Mouse (Mus musculus) midbrain, embryonic 12.5 days (tissue): Measurements from ENCODE around the gene Olfr957. TPM values are rescaled to one million over a fixed set of nuclear protein-coding genes. Genes with fewer than 3 reads are reported as not detected.
A peak's percentile ranks its signal among the peaks of the same experiment; 100 is the strongest.

Source experiments
- ATAC-seq: fragments of 200-750 bp; cut with Nextera tagmentation; 2 replicates; pipeline ENCODE4 v1.8.0; 2017; ENCODE audit warnings: low read depth, moderate TSS enrichment, moderate library complexity; ENCODE audit not compliant: low FRiP score
- H3K27ac ChIP-seq: fragments of 300-500 bp; sonication (generic); replicated peaks from 2 replicates; pipeline ENCODE4 v1.5.1; 2016; ENCODE audit warnings: mild to moderate bottlenecking
- H3K27me3 ChIP-seq: fragments of 300-500 bp; sonication (generic); 2 replicates; pipeline ENCODE4 v1.6.1; 2016; ENCODE audit warnings: mild to moderate bottlenecking
- H3K36me3 ChIP-seq: fragments of 300-500 bp; sonication (generic); 2 replicates; pipeline ENCODE4 v1.6.1; 2016
- H3K4me1 ChIP-seq: fragments of 300-500 bp; sonication (generic); 2 replicates; pipeline ENCODE4 v1.6.1; 2016
- H3K4me2 ChIP-seq: fragments of 300-500 bp; sonication (generic); replicated peaks from 2 replicates; pipeline ENCODE4 v1.6.1; 2016; ENCODE audit warnings: mild to moderate bottlenecking, moderate library complexity
- H3K4me3 ChIP-seq: fragments of 300-500 bp; sonication (generic); 2 replicates; pipeline ENCODE4 v1.5.1; 2016; ENCODE audit warnings: mild to moderate bottlenecking
- H3K9ac ChIP-seq: fragments of 300-500 bp; sonication (generic); replicated peaks from 2 replicates; pipeline ENCODE4 v1.6.1; 2016; ENCODE audit warnings: mild to moderate bottlenecking, moderate library complexity
- H3K9me3 ChIP-seq: fragments of 300-500 bp; sonication (generic); 2 replicates; pipeline ENCODE4 v1.6.1; 2016; ENCODE audit warnings: mild to moderate bottlenecking
- WGBS: fragments of 180-500 bp; shearing (Covaris S2); methylation state at CpG from one replicate; pipeline ENCODE4 v1.1.7; 2016; 5-methylcytosine and 5-hydroxymethylcytosine counted together
- polyA plus RNA-seq: library from polyadenylated mRNA; unstranded; fragments of >200 nt; fragmentation: Nextera tagmentation; extraction: Ambion mirVana; gene quantifications from 2 replicates; pipeline ENCODE4 v1.2.1, GENCODE M21; 2016

The Olfr957 gene
- not detected in 2 replicates for polyA plus RNA-seq

DNA sequence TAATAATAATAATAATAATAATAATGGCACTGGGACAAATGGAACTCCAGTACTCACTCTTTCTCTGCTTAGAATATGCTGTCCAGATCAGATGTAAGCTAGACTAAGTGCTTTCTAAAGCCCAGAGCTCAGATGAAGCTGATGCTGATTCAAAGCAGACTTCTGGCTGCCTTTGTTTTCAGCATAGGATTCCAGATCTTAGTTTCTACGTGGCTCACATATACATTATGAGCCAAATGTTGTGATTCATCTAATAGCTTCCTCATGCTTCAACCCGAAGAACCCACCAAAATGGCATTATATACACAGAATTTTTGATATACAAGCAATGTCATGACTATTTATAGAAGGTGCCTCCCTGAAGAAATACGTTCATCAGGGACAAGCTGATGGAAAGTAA lies at the start of gene Olfr957:
Gene Olfr957, minus strand, starts transcription at position 279 of the 400 bp plus-strand sequence.
- H3K9me3 ChIP-seq: no peaks in the 10 kb centered on the region
- H3K4me1 ChIP-seq: no peaks in the 10 kb centered on the region
- no peaks in the 10 kb centered on the region for H3K27me3 ChIP-seq
- no peak for ATAC-seq
- no peaks in the 10 kb centered on the region for H3K36me3 ChIP-seq
- no peak within 1 kb of the TSS for H3K27ac ChIP-seq
- H3K4me3 ChIP-seq: no peak within 1 kb of the TSS
- H3K4me2 ChIP-seq: no peak within 1 kb of the TSS
- WGBS: 77% methylated on average over 3 of the region's 3 CpGs
- H3K9ac ChIP-seq: no peak within 1 kb of the TSS

DNA sequence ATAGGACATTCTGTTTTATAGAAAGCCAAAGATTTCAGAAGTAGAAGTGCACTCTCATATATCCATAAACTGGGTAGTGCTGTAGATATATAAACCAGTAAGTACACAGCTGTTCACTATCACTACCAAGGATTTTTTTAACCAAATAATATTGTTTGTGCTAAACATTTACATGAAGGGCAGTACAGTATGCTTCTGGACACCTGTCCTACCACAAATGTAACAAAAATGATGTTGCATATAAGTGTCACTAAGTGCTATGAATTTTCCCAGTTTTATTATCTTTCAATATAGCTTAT lies 42.7 kb upstream of the Olfr957 start:
- Histone ChIP-seq H3K4me3 (no peak overlapping the region), H3K4me2 (no peak overlapping the region)

DNA sequence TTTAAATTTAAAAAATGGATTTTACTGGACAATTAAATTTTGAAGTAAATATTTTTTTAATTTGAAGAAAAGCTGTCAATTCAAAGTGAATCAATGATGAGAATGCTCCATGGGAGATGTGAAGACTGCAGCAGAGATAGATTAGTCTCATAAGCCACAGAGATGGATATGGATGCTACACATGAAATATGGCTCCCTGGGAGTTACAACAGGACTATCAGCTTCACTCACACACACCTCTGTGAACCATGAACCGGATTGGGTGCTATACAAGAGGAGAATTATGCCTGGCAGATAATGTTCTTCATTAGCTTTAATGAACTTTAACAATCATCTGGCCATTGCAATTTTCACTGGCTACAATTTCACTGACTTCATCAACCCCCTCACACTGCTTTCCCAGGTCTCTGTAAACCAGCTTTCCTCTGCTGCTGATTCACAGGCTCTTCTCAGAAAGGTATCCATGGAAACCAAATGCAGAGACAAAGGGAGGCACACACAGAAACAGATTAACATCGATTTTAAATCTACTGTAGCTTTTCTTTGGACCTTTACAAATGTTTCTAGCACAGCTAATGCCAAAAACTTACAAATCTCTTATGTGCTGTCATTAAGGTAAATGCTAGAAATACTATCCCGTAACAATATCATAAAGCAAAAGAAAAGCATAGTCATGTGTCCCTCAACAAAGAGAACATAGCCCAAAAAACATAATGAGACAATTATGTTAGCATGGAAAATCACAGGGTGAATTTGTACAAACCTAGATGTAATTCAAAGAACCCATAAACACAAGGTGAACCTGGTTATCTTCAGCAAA lies 42.1 kb upstream of the Olfr957 start:
- Histone ChIP-seq H3K9me3 (no peaks in the 10 kb centered on the region), H3K27me3 (no peaks in the 10 kb centered on the region), H3K4me3 (no peak overlapping the region), H3K36me3 (no peaks in the 10 kb centered on the region), H3K27ac (peak overlapping the region; percentile 86), H3K4me1 (peaks cover 8% of the 10 kb centered on the region), H3K4me2 (peak overlapping the region; percentile 13), H3K9ac (no peak overlapping the region)
- WGBS: 28% methylated on average over 3 of the region's 3 CpGs
- peak; percentile 91 for ATAC-seq

More for the DNA sequence above, 42.7 kb upstream of the Olfr957 start:
- Histone ChIP-seq H3K27ac (peak overlapping the region; percentile 86), H3K9ac (no peak overlapping the region), H3K4me1 (peaks cover 8% of the 10 kb centered on the region), H3K9me3 (no peaks in the 10 kb centered on the region), H3K27me3 (no peaks in the 10 kb centered on the region), H3K36me3 (no peaks in the 10 kb centered on the region)
- peak; percentile 35; the same call in 1 of the 2 replicates for ATAC-seq

DNA sequence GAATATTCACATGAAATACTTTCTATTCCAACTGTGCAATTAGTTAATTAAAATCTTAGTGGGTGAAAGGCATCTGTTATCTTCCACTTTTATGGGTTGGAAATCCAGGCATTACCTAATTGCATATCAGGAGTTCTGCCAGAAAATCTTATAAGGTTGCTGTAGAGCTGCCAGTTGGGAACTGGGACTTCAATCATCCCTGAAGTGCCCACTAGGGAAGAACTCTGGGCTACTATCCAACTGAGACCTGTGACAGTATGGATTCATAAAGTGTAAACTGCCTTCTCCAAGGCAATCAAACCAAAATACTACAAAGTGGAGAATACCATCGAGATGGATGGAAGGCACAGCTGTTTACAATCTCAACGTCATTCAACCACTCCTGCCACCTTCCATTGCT lies 38.3 kb upstream of the Olfr957 start, which contains the start of gene Olfr958:
Gene Olfr958, minus strand, starts transcription at position 109 of the 400 bp plus-strand sequence.
- H3K36me3 ChIP-seq: no peaks in the 10 kb centered on the region
- H3K27ac ChIP-seq: no peak within 1 kb of the TSS
- no peak within 1 kb of the TSS for H3K4me2 ChIP-seq
- H3K9ac ChIP-seq: no peak within 1 kb of the TSS
- H3K4me1 ChIP-seq: peaks cover 8% of the 10 kb centered on the region
- no peaks in the 10 kb centered on the region for H3K27me3 ChIP-seq
- no peak within 1 kb of the TSS for H3K4me3 ChIP-seq
- no peaks in the 10 kb centered on the region for H3K9me3 ChIP-seq
- no peak for ATAC-seq
- 79% methylated on average over 2 of the region's 2 CpGs for WGBS

DNA sequence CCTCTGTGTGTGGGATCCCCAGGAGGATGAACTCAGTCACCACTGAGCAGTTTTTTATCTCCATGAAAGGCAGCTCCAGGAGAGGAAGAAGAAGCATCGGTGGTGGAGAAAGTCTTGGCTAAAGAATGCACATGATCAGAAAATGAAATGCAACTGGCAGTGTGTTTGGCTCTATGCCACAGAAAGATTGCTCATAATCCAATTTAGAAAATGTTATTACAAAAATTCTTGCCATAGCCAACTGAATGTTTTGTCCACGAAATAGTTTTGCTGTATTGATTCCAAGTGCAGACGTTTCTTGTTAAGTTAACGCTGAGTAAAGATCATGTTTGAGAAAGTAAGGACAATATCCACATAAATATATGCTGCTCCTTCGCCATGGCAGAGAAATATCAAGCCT lies 35.2 kb upstream of the Olfr957 start:
- H3K9me3 ChIP-seq: no peaks in the 10 kb centered on the region
- no peaks in the 10 kb centered on the region for H3K4me1 ChIP-seq
- ATAC-seq: no peak
- H3K9ac ChIP-seq: no peak overlapping the region
- no peak overlapping the region for H3K4me2 ChIP-seq
- WGBS: 84% methylated on average over 5 of the region's 5 CpGs
- H3K27ac ChIP-seq: no peak overlapping the region
- H3K27me3 ChIP-seq: no peaks in the 10 kb centered on the region
- no peaks in the 10 kb centered on the region for H3K36me3 ChIP-seq
- no peak overlapping the region for H3K4me3 ChIP-seq

DNA sequence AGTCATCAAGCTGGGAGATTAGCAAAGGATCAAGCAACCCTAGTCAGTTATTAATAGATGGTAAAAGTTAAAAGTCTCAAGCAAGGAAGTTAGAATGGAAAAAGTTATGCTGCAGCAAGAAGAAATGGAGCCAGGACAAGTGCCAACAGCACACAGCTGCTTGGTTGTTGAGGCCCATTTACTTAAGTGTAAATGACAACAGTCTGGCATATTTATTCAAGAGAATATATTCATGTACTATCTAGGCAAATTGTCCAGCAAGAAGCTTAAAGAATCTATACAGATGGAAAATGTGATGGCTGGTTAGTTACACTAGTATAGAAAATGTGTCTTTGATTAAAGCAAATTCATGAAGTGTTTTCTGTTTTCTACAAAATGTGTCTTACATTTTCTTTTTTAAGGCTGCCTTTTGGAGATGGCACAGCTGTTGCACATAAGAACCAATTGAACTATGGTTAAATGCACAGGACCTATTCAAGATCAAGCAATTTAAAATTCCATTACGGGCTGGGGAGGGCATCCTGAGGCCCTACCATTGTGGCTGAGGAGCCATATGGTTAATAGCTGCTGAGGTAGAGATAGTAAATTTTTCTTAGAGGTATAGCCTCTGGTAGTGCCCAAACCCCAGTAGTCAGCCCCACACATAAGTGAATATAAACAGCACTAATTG lies 8.1 kb upstream of the Olfr957 start:
- no peak overlapping the region for H3K4me3 ChIP-seq
- no peaks in the 10 kb centered on the region for H3K9me3 ChIP-seq
- no peak for ATAC-seq
- H3K4me1 ChIP-seq: no peaks in the 10 kb centered on the region
- 97% methylated on average over 1 of the region's 1 CpGs for WGBS
- H3K4me2 ChIP-seq: no peak overlapping the region
- no peaks in the 10 kb centered on the region for H3K36me3 ChIP-seq
- H3K9ac ChIP-seq: no peak overlapping the region
- H3K27me3 ChIP-seq: no peaks in the 10 kb centered on the region
- no peak overlapping the region for H3K27ac ChIP-seq

DNA sequence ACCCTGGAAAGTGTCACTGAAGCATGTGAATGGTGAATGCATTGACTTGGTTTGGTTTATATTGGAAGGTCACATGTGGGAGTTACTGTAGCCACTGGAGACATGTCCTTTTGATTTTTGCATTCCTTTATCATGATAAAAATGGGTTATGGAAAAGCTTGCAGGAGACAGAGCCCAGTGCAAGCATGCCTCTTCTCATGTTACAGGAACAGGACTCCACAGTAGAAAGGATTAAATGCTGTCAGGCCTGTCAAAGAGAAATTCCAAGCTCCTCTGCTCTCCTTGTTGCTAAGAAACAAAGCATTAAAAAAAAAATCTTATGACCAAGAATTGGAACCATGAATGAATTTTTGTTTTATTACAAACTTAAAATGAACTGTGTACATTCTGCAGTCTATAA lies 3.0 kb upstream of the Olfr957 start:
- Histone ChIP-seq H3K9ac (no peak overlapping the region), H3K4me1 (no peaks in the 10 kb centered on the region), H3K27ac (no peak overlapping the region), H3K36me3 (no peaks in the 10 kb centered on the region), H3K9me3 (no peaks in the 10 kb centered on the region), H3K27me3 (no peaks in the 10 kb centered on the region), H3K4me2 (no peak overlapping the region), H3K4me3 (no peak overlapping the region)
- ATAC-seq: no peak

DNA sequence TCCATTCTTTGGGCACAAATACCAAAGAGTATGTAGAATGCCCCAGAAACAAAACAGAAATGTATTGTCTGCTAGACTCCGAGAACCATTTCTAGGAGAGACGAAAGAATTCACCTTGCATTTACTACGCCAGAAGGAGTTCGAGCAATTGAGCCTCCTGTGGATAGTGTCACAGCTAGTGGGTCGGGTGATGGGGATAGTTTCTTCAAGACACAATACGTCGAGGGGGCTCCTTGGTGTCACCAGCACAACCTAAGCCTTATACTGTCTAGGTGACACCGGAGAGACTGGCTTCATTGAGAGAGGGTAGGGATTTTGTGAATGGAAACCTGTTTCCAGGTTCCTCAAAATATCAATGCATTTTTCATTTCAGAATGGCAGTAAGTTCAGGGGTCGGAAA lies 6.2 kb downstream of the Olfr957 start:
- H3K4me1 ChIP-seq: no peaks in the 10 kb centered on the region
- H3K9me3 ChIP-seq: no peaks in the 10 kb centered on the region
- H3K27me3 ChIP-seq: no peaks in the 10 kb centered on the region
- H3K4me3 ChIP-seq: no peak overlapping the region
- no peaks in the 10 kb centered on the region for H3K36me3 ChIP-seq
- no peak for ATAC-seq
- no peak overlapping the region for H3K9ac ChIP-seq
- no peak overlapping the region for H3K27ac ChIP-seq
- WGBS: 81% methylated on average over 9 of the region's 9 CpGs
- H3K4me2 ChIP-seq: no peak overlapping the region

DNA sequence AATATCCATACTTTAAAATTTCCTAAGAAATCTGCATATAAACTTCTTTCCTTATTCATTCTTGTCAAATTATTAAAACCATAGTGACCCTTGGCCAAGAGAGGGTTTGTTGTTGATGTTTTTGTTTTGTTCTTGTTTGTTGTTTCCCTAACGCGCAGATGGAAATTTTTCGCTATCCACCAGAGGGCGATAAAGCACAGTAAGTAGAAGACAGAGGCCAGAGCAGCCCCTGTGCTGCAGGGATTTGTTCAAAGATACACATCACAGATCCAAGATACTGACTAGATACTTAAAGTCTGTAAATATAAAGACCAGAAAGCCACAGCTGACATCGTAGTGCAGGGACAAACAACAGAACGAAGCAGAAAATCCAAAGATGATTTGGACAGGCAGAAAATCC lies 6.6 kb downstream of the Olfr957 start:
- ATAC-seq: peak; percentile 74
- Histone ChIP-seq H3K4me3 (no peak overlapping the region), H3K4me1 (no peaks in the 10 kb centered on the region), H3K4me2 (no peak overlapping the region), H3K9me3 (no peaks in the 10 kb centered on the region), H3K36me3 (no peaks in the 10 kb centered on the region), H3K27ac (no peak overlapping the region), H3K27me3 (no peaks in the 10 kb centered on the region), H3K9ac (no peak overlapping the region)
- WGBS: 10% methylated on average over 6 of the region's 6 CpGs

DNA sequence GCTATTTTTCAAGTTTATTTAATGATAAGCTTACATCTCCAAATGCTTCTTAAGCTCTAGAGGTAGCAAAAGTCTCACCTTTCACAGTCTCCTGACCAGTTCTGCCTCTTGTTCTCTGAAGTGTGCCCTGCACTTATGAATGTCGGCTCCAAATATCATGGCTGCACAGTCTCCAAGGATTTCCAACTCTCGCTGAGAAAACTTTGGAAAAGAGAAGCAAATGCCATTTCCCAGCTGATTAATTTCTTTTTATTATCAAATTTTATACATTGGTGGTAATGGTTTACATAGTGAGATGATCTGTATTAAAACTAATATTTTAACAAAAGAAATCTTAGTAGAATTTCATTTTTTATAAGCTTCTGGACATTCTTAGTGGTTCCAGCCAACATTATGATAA lies 21.7 kb downstream of the Olfr957 start, which contains the start of gene Olfr44:
Gene Olfr44, minus strand, starts transcription at position 101 of the 400 bp plus-strand sequence.
- H3K4me1 ChIP-seq: no peaks in the 10 kb centered on the region
- H3K9me3 ChIP-seq: no peaks in the 10 kb centered on the region
- no peaks in the 10 kb centered on the region for H3K36me3 ChIP-seq
- H3K4me2 ChIP-seq: no peak within 1 kb of the TSS
- no peak within 1 kb of the TSS for H3K27ac ChIP-seq
- WGBS: 93% methylated on average over 2 of the region's 2 CpGs
- no peak within 1 kb of the TSS for H3K9ac ChIP-seq
- H3K27me3 ChIP-seq: no peaks in the 10 kb centered on the region
- no peak within 1 kb of the TSS for H3K4me3 ChIP-seq
- ATAC-seq: no peak

DNA sequence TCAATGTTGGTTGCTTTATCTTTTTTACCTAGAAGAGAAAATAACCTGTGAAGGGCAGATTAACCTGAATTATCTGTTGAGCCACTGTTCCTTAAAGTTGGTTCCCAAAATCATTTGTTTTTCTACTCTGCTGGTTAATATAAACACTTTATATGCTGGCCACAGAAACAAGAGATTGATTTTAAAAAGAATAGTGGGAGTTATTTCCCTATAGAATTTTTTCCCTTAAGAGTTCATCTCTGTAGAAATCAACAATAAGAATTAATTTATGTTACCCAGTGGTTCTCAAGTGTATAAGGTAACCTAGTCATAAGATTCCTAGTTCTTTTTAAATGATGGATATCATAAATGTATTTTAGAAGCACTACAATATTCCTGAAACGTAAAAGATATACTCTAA lies 43.8 kb downstream of the Olfr957 start, which contains the start of gene Olfr955:
Gene Olfr955, minus strand, starts transcription at position 101 of the 400 bp plus-strand sequence.
- no peak for ATAC-seq
- Histone ChIP-seq H3K36me3 (no peaks in the 10 kb centered on the region), H3K27me3 (no peaks in the 10 kb centered on the region), H3K4me2 (no peak within 1 kb of the TSS), H3K4me1 (no peaks in the 10 kb centered on the region), H3K27ac (no peak within 1 kb of the TSS), H3K4me3 (no peak within 1 kb of the TSS), H3K9ac (no peak within 1 kb of the TSS), H3K9me3 (no peaks in the 10 kb centered on the region)
- WGBS: 58% methylated on average over 1 of the region's 1 CpGs
